Mouse (Mus musculus): ENCODE data around the gene Aadat. TPM values are rescaled to one million over a fixed set of nuclear protein-coding genes. Genes with fewer than 3 reads are reported as not detected.
"Not testable (repeated sequence)": the region's sequence is repeated elsewhere in the genome, so short reads cannot be mapped to it uniquely, and the experiment has no call there.

Aadat gene
- polyA plus RNA-seq, 1 experiment from 2014 or later: 0.28 TPM

- Histone ChIP-seq H3K4me2 (ENCODE audit: low read length) (no peak overlapping the region), H3K4me1 (replicated peaks; ENCODE audit: control insufficient read depth, insufficient read depth, low read length) (no peaks in the 10 kb centered on the region), H3K27ac (ENCODE audit: low read depth) (no peak overlapping the region), H3K36me3 (ENCODE audit: control insufficient read depth, insufficient read depth, low read length) (no peaks in the 10 kb centered on the region), H3K9me3 (ENCODE audit: control insufficient read depth, low read length) (no peaks in the 10 kb centered on the region), H3K9ac (ENCODE audit: low read length) (no peak overlapping the region), H3K27me3 (replicated peaks; ENCODE audit: control insufficient read depth, insufficient read depth, low read length) (no peaks in the 10 kb centered on the region), H3K4me3 (ENCODE audit: low read depth, low read length) (no peak overlapping the region)
- DNase-seq (ENCODE audit: low spot score) (no peak), ATAC-seq (replicated peaks; ENCODE audit: low FRiP score, low TSS enrichment, low read depth) (no peak)
Observed at GRCm38 (mm10) chr8:60518286-60518685, 12.6 kb downstream of the Aadat start.

DNA sequence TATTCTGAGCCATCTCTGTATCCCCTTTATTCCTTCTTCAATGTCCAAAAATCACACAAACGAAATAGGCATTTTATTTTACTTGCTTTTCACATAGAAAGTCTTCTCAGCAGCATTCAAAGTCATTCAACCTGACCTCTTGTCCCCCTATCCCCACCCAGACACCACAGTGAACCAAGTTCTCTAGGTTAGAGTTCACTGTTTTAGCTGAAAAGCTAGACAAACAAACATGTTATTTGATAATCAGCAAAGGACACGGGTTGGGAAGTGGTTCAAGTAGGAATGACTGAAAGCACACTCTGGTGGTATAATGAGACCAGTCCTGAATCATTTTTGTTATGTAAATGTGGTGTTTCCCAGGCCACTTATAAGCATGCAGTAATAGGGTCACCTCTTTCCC lies 29.2 kb downstream of the Aadat start:
- Histone ChIP-seq H3K27ac (ENCODE audit: low read depth) (no peak overlapping the region), H3K36me3 (ENCODE audit: control insufficient read depth, insufficient read depth, low read length) (no peaks in the 10 kb centered on the region), H3K27me3 (replicated peaks; ENCODE audit: control insufficient read depth, insufficient read depth, low read length) (no peaks in the 10 kb centered on the region), H3K4me1 (replicated peaks; ENCODE audit: control insufficient read depth, insufficient read depth, low read length) (no peaks in the 10 kb centered on the region), H3K9me3 (ENCODE audit: control insufficient read depth, low read length) (peaks cover 5% of the 10 kb centered on the region; the same call in 1 of the 2 replicates), H3K4me2 (ENCODE audit: low read length) (no peak overlapping the region), H3K9ac (ENCODE audit: low read length) (no peak overlapping the region), H3K4me3 (ENCODE audit: low read depth, low read length) (no peak overlapping the region)
- ATAC-seq (replicated peaks; ENCODE audit: low FRiP score, low TSS enrichment, low read depth) (no peak), DNase-seq (ENCODE audit: low spot score) (no peak)
- 68% methylated on average over 2 of the region's 2 CpGs for WGBS

- H3K4me2 ChIP-seq (ENCODE audit: low read length): no peak overlapping the region
- no peak overlapping the region for H3K27ac ChIP-seq (ENCODE audit: low read depth)
- no peak overlapping the region for H3K9ac ChIP-seq (ENCODE audit: low read length)
- WGBS: 79% methylated on average over 3 of the region's 3 CpGs
- no peaks in the 10 kb centered on the region for H3K9me3 ChIP-seq (ENCODE audit: control insufficient read depth, low read length)
- H3K27me3 ChIP-seq (replicated peaks; ENCODE audit: control insufficient read depth, insufficient read depth, low read length): no peaks in the 10 kb centered on the region
- no peaks in the 10 kb centered on the region for H3K4me1 ChIP-seq (replicated peaks; ENCODE audit: control insufficient read depth, insufficient read depth, low read length)
- ATAC-seq (replicated peaks; ENCODE audit: low FRiP score, low TSS enrichment, low read depth) (no peak), DNase-seq (ENCODE audit: low spot score) (no peak)
- H3K4me3 ChIP-seq (ENCODE audit: low read depth, low read length): no peak overlapping the region
- no peaks in the 10 kb centered on the region for H3K36me3 ChIP-seq (ENCODE audit: control insufficient read depth, insufficient read depth, low read length)
Observed at GRCm38 (mm10) chr8:60566783-60567182, 61.1 kb downstream of the Aadat start.

DNA sequence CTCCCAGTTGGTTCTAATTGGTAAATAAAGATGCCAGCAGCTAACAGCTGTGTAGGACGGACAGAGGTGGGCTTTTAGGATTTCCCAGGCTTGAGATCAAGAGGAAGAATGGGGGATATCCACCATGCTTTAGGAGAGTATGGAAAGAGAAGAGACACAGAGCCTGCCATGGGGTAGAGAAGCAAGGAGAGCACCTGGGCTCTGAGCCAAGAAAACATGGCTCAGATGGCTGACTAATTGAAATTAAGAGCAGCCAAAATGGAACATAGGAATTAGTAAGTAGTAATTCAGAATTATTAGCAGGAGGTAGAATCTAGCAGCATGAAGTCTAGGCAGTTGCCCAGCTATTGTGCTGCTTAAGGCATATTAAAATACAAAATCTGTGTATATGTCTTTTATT lies 71.5 kb downstream of the Aadat start:
- Histone ChIP-seq H3K27me3 (replicated peaks; ENCODE audit: control insufficient read depth, insufficient read depth, low read length) (no peaks in the 10 kb centered on the region), H3K27ac (ENCODE audit: low read depth) (no peak overlapping the region), H3K9ac (ENCODE audit: low read length) (no peak overlapping the region), H3K9me3 (ENCODE audit: control insufficient read depth, low read length) (no peaks in the 10 kb centered on the region), H3K4me1 (replicated peaks; ENCODE audit: control insufficient read depth, insufficient read depth, low read length) (no peaks in the 10 kb centered on the region), H3K36me3 (ENCODE audit: control insufficient read depth, insufficient read depth, low read length) (no peaks in the 10 kb centered on the region), H3K4me2 (ENCODE audit: low read length) (no peak overlapping the region), H3K4me3 (ENCODE audit: low read depth, low read length) (no peak overlapping the region)
- WGBS: 63% methylated on average over 1 of the region's 1 CpGs
- no peak for ATAC-seq (replicated peaks; ENCODE audit: low FRiP score, low TSS enrichment, low read depth)
- no peak for DNase-seq (ENCODE audit: low spot score)

- WGBS: 83% methylated on average over 2 of the region's 2 CpGs
- Histone ChIP-seq H3K4me3 (ENCODE audit: low read depth, low read length) (no peak overlapping the region), H3K27ac (ENCODE audit: low read depth) (no peak overlapping the region), H3K9ac (ENCODE audit: low read length) (no peak overlapping the region), H3K27me3 (replicated peaks; ENCODE audit: control insufficient read depth, insufficient read depth, low read length) (no peaks in the 10 kb centered on the region), H3K4me2 (ENCODE audit: low read length) (no peak overlapping the region), H3K4me1 (replicated peaks; ENCODE audit: control insufficient read depth, insufficient read depth, low read length) (no peaks in the 10 kb centered on the region), H3K9me3 (ENCODE audit: control insufficient read depth, low read length) (no peaks in the 10 kb centered on the region), H3K36me3 (ENCODE audit: control insufficient read depth, insufficient read depth, low read length) (no peaks in the 10 kb centered on the region)
- ATAC-seq (replicated peaks; ENCODE audit: low FRiP score, low TSS enrichment, low read depth): no peak
- no peak for DNase-seq (ENCODE audit: low spot score)
Observed at GRCm38 (mm10) chr8:60583369-60583768, 77.6 kb downstream of the Aadat start.

GRCm38 (mm10) chr8:60591352-60592105 lies 85.8 kb downstream of the Aadat start:
- not testable (repeated sequence) for H3K27me3 ChIP-seq (replicated peaks; ENCODE audit: control insufficient read depth, insufficient read depth, low read length); DNase-seq (ENCODE audit: low spot score); H3K4me2 ChIP-seq (ENCODE audit: low read length); H3K4me3 ChIP-seq (ENCODE audit: low read depth, low read length); H3K27ac ChIP-seq (ENCODE audit: low read depth); H3K9ac ChIP-seq (ENCODE audit: low read length); H3K9me3 ChIP-seq (ENCODE audit: control insufficient read depth, low read length); H3K4me1 ChIP-seq (replicated peaks; ENCODE audit: control insufficient read depth, insufficient read depth, low read length); H3K36me3 ChIP-seq (ENCODE audit: control insufficient read depth, insufficient read depth, low read length); ATAC-seq (replicated peaks; ENCODE audit: low FRiP score, low TSS enrichment, low read depth)
- whole genome bisulfite sequencing: 86% methylated on average over 29 of the region's 29 CpGs

DNA sequence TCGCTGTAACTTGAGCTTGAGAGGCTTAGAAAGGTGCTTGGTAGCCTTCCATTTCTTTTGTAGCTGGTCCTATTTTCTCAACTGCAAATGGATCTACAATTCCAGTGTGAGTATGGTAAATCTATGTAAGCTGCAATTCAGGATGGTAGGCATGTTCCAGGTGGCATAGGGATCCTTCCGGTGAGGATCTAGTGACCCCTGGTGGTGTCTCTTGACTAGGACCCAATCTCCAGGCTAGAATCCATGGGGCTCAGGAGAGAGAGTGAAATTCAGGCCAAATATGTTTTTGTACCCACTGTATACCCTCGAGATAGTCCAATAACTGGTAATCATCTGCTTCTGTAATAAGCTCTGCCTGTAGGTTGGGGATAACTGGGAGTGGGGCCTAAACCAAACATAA lies 89.0 kb downstream of the Aadat start:
- H3K4me3 ChIP-seq (ENCODE audit: low read depth, low read length): no peak overlapping the region
- no peak for ATAC-seq (replicated peaks; ENCODE audit: low FRiP score, low TSS enrichment, low read depth)
- no peak overlapping the region for H3K4me2 ChIP-seq (ENCODE audit: low read length)
- H3K27me3 ChIP-seq (replicated peaks; ENCODE audit: control insufficient read depth, insufficient read depth, low read length): no peaks in the 10 kb centered on the region
- no peak overlapping the region for H3K27ac ChIP-seq (ENCODE audit: low read depth)
- DNase-seq (ENCODE audit: low spot score): no peak
- H3K9ac ChIP-seq (ENCODE audit: low read length): no peak overlapping the region
- WGBS: 69% methylated on average over 3 of the region's 3 CpGs
- H3K9me3 ChIP-seq (ENCODE audit: control insufficient read depth, low read length): no peaks in the 10 kb centered on the region
- no peaks in the 10 kb centered on the region for H3K4me1 ChIP-seq (replicated peaks; ENCODE audit: control insufficient read depth, insufficient read depth, low read length)
- no peaks in the 10 kb centered on the region for H3K36me3 ChIP-seq (ENCODE audit: control insufficient read depth, insufficient read depth, low read length)

Other genes with a start within 250 kb of the Aadat start
- gene Gm10283, start 2.7 kb upstream of the Aadat start, polyA plus RNA-seq (2014; fragmentation: Nextera tagmentation; extraction: Ambion mirVana): not detected in 2 replicates
- 2.4 and 2.6 TPM in 2 replicates for gene Mfap3l, start 126.9 kb downstream of the Aadat start, polyA plus RNA-seq (2014; fragmentation: Nextera tagmentation; extraction: Ambion mirVana)

Measured in intestine, embryonic 14.5 days (tissue).